Mouse (Mus musculus) ES-E14 (cell line): Measurements from ENCODE around the gene Ap1s1.

Experiments used
- HCFC1 ChIP-seq: IDR thresholded peaks from 2 replicates; pipeline ENCODE4 v1.6.1; 2012; ENCODE audit warnings: low read length, inconsistent platforms, borderline replicate concordance; ENCODE audit not compliant: insufficient read depth
- MAFK ChIP-seq: IDR thresholded peaks from 2 replicates; pipeline ENCODE4 v1.6.1; 2014; ENCODE audit warnings: mild to moderate bottlenecking, low read depth, low read length, inconsistent platforms; ENCODE audit not compliant: insufficient read depth

GRCm38 (mm10) chr5:137068711-137069110 lies 22.8 kb upstream of the Ap1s1 start:
- TF ChIP-seq MAFK: no peak
- TF ChIP-seq HCFC1: no peak
